Mouse (Mus musculus) hindbrain, embryonic 14.5 days (tissue): Measurements from ENCODE around the gene Ybx3. TPM values are rescaled to one million over a fixed set of nuclear protein-coding genes. Genes with fewer than 3 reads are reported as not detected.

Experiments
- ATAC-seq: fragments of 200-750 bp; cut with Nextera tagmentation; 2 replicates; pipeline ENCODE4 v1.8.0; 2017; ENCODE audit warnings: moderate number of reproducible peaks, mild to moderate bottlenecking, moderate TSS enrichment, moderate library complexity; ENCODE audit not compliant: low FRiP score
- DNase-seq: peaks from one replicate; pipeline ENCODE4 v3.0.0-alpha.2; 2015; ENCODE audit warnings: low spot score
- H3K27ac ChIP-seq: fragments of 300-500 bp; sonication (generic); 2 replicates; pipeline ENCODE4 v1.5.1; 2014; ENCODE audit warnings: mild to moderate bottlenecking, moderate library complexity
- H3K27me3 ChIP-seq: fragments of 300-500 bp; sonication (generic); 2 replicates; pipeline ENCODE4 v1.6.1; 2014; ENCODE audit warnings: mild to moderate bottlenecking, low read length, mixed read lengths; ENCODE audit not compliant: control insufficient read depth, insufficient read depth
- H3K36me3 ChIP-seq: fragments of 300-500 bp; sonication (generic); replicated peaks from 2 replicates; pipeline ENCODE4 v1.6.1; 2014; ENCODE audit not compliant: control insufficient read depth, insufficient read depth
- H3K4me1 ChIP-seq: fragments of 300-500 bp; sonication (generic); replicated peaks from 2 replicates; pipeline ENCODE4 v1.6.1; 2014; ENCODE audit warnings: antibody characterized with exemption, low read length, mixed read lengths; ENCODE audit not compliant: control insufficient read depth, insufficient read depth
- H3K4me2 ChIP-seq: fragments of 300-500 bp; sonication (generic); replicated peaks from 2 replicates; pipeline ENCODE4 v1.6.1; 2014; ENCODE audit warnings: mild to moderate bottlenecking, moderate library complexity
- H3K4me3 ChIP-seq: fragments of 300-500 bp; sonication (generic); replicated peaks from 2 replicates; pipeline ENCODE4 v1.5.1; 2014; ENCODE audit warnings: mild to moderate bottlenecking, low read length
- H3K9ac ChIP-seq: fragments of 300-500 bp; sonication (generic); 2 replicates; pipeline ENCODE4 v1.6.1; 2014
- H3K9me3 ChIP-seq: fragments of 300-500 bp; sonication (generic); 2 replicates; pipeline ENCODE4 v1.6.1; 2016; ENCODE audit warnings: low read length; ENCODE audit not compliant: control insufficient read depth
- WGBS: fragments of 180-500 bp; shearing (Covaris S2); extraction: QIAGEN DNeasy Blood & Tissue Kit; methylation state at CpG from one replicate; pipeline ENCODE4 v1.1.7; 2014; 5-methylcytosine and 5-hydroxymethylcytosine counted together
- polyA plus RNA-seq: library from polyadenylated mRNA; unstranded; fragments of >200 nt; fragmentation: Nextera tagmentation; extraction: Ambion mirVana; gene quantifications from 2 replicates; pipeline ENCODE4 v1.2.1, GENCODE M21; 2014

Gene Ybx3
- polyA plus RNA-seq, 1 experiment from 2014 or later: 33.4 TPM

DNA sequence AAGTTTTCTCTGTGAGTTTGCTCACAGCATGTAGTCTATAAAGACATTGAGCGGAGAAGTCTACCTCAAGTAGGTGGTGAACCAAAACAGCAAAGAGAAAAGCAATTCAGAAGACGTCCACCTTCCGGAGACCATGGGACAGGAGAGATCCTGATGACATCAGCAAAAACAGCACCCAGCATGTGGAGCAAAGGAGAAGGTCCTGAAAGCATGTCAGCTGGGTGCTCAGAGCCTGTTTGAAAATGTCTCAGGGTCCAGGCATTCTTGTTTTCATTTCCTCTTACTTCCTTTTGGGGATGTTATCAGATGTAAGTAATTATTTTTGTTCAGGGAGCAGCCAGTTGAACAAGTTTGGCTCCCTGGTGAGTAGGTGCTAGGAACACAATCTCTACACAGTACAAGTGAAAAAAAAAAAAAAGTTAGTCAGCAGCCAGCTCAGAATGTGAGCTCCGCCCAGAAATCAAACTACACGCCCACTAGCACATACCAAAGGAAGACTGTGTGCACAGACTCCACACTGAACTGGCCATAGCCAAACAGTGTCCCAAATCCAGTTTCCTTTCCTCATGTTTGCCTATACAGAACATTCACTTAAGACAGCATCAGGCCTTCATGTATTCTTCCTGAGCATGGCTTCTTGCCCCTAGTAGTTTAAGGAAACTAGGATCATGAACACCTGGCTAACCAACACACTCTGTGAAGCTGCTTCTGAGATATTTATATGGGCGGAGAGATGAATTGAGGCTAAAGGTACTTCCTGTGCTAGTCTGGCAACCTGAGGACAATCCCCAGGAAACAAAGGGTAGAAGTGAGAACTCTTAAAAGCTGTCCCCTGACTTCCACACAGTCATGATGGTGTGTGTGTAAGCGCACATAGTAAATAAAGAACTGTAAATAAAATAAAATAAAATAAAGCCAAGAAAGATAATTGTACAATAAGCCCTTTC is 71.8 kb downstream of the Ybx3 start:
- H3K36me3 ChIP-seq: no peaks in the 10 kb centered on the region
- 85% methylated on average over 7 of the region's 7 CpGs for WGBS
- no peak overlapping the region for H3K27ac ChIP-seq
- H3K4me1 ChIP-seq: no peaks in the 10 kb centered on the region
- DNase-seq: no peak
- H3K4me2 ChIP-seq: no peak overlapping the region
- H3K9ac ChIP-seq: no peak overlapping the region
- no peak for ATAC-seq
- H3K9me3 ChIP-seq: no peaks in the 10 kb centered on the region
- H3K27me3 ChIP-seq: no peaks in the 10 kb centered on the region
- no peak overlapping the region for H3K4me3 ChIP-seq

Other genes with a start within 250 kb of the Ybx3 start
- gene Klra2, start 141.1 kb downstream of the Ybx3 start, polyA plus RNA-seq: 0.11 TPM in 1 of 2 replicates, not detected in the other
- gene Magohb, start 95.2 kb downstream of the Ybx3 start, polyA plus RNA-seq: 35.0 and 40.3 TPM in 2 replicates
- gene Styk1, start 34.9 kb downstream of the Ybx3 start, polyA plus RNA-seq: 4.3 and 4.9 TPM in 2 replicates
- gene 5430401F13Rik, start 97.9 kb upstream of the Ybx3 start, polyA plus RNA-seq: not detected in 2 replicates
- gene Gm6619, start 97.9 kb upstream of the Ybx3 start, polyA plus RNA-seq: not detected in 2 replicates
- gene Tas2r130, start 242.4 kb upstream of the Ybx3 start, polyA plus RNA-seq: not detected in 2 replicates